Mouse (Mus musculus) E14TG2a.4 (cell line): ENCODE measurements around the gene Ccser1.

Experiments
- H3K27me3 ChIP-seq: 2 replicates; pipeline ENCODE4 v1.6.1; 2014; ENCODE audit warnings: low read length, control low read depth; ENCODE audit not compliant: insufficient read depth
- H3K36me3 ChIP-seq: 2 replicates; pipeline ENCODE4 v1.6.1; 2014; ENCODE audit warnings: low read length, control low read depth; ENCODE audit not compliant: insufficient read depth
- H3K4me1 ChIP-seq: replicated peaks from 2 replicates; pipeline ENCODE4 v1.6.1; 2014; ENCODE audit warnings: low read depth, low read length, control low read depth
- H3K4me3 ChIP-seq: replicated peaks from 2 replicates; pipeline ENCODE4 v1.5.1; 2014; ENCODE audit warnings: mild to moderate bottlenecking, low read length
- H3K9me3 ChIP-seq: 2 replicates; pipeline ENCODE4 v1.6.1; 2014; ENCODE audit warnings: low read length, control low read depth
- CTCF ChIP-seq: conservative IDR thresholded peaks from 2 replicates; pipeline ENCODE4 v1.5.1; 2014; ENCODE audit warnings: low read length
- NANOG ChIP-seq: IDR thresholded peaks from 2 replicates; pipeline ENCODE4 v1.6.1; 2014; ENCODE audit warnings: borderline replicate concordance, low read length, mixed read lengths
- POU5F1 ChIP-seq: IDR thresholded peaks from 2 replicates; pipeline ENCODE4 v1.6.1; 2014; ENCODE audit warnings: low read length, borderline replicate concordance

Ccser1 gene

GRCm38 (mm10) chr6:62055276-62055675, 875.2 kb downstream of the Ccser1 start:
- H3K4me1 ChIP-seq, result no peaks in the 10 kb centered on the region
- H3K36me3 ChIP-seq, result no peaks in the 10 kb centered on the region
- H3K9me3 ChIP-seq, result no peaks in the 10 kb centered on the region
- no peak overlapping the region for H3K4me3 ChIP-seq
- no peak for TF ChIP-seq NANOG
- TF ChIP-seq CTCF, result no peak
- TF ChIP-seq POU5F1, result no peak
- no peaks in the 10 kb centered on the region for H3K27me3 ChIP-seq

GRCm38 (mm10) chr6:62066363-62067023, 886.4 kb downstream of the Ccser1 start:
- Histone ChIP-seq H3K4me3 (no peak overlapping the region), H3K27me3 (no peaks in the 10 kb centered on the region), H3K36me3 (no peaks in the 10 kb centered on the region), H3K4me1 (no peaks in the 10 kb centered on the region), H3K9me3 (peaks cover 5% of the 10 kb centered on the region; the same call in 1 of the 2 replicates)
- no peak for TF ChIP-seq CTCF
- TF ChIP-seq NANOG, result no peak
- no peak for TF ChIP-seq POU5F1

DNA sequence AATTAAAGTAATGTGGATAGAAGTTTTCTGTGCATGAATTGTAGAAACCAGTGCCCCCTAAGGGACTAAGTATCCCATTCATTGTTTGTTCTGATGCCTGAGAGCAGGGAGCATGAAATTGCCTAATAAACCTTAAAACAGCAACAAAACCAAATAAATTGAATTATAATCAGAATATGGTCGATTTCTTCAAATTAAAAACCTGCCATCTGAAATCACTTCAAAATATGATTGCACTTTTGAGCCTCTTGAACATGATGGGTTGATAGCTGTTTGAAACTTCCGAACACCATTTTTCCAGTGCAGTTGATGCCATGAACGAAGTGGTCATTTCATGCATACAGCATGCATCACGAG, 886.9 kb downstream of the Ccser1 start:
- Histone ChIP-seq H3K9me3 (peaks cover 5% of the 10 kb centered on the region; the same call in 1 of the 2 replicates), H3K4me1 (no peaks in the 10 kb centered on the region), H3K36me3 (no peaks in the 10 kb centered on the region), H3K4me3 (no peak overlapping the region), H3K27me3 (no peaks in the 10 kb centered on the region)
- no peak for TF ChIP-seq POU5F1
- no peak for TF ChIP-seq CTCF
- no peak for TF ChIP-seq NANOG

- no peaks in the 10 kb centered on the region for H3K36me3 ChIP-seq
- no peaks in the 10 kb centered on the region for H3K9me3 ChIP-seq
- no peaks in the 10 kb centered on the region for H3K4me1 ChIP-seq
- no peak overlapping the region for H3K4me3 ChIP-seq
- TF ChIP-seq POU5F1 (no peak), CTCF (no peak), NANOG (no peak)
- no peaks in the 10 kb centered on the region for H3K27me3 ChIP-seq
Observed at GRCm38 (mm10) chr6:62105464-62105863, 925.3 kb downstream of the Ccser1 start.

DNA sequence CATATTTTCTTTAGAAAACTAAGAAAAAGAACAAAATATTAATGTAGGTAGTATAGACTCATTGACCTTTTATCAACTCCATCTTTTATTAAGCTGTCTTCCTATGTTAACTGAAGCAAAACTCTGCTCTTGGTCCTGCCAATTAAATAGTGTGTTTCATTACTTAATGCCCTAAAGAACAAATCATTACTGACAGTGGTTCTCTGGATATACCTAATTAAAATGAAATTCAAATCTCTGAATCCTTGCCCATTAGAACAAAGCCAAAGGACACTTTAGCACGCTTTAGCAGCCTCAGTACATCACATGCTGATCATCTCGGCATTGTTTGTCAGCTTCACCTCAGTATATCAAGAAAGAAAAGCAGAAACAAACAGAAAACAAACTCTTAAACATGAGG, 952.4 kb downstream of the Ccser1 start:
- no peaks in the 10 kb centered on the region for H3K9me3 ChIP-seq

DNA sequence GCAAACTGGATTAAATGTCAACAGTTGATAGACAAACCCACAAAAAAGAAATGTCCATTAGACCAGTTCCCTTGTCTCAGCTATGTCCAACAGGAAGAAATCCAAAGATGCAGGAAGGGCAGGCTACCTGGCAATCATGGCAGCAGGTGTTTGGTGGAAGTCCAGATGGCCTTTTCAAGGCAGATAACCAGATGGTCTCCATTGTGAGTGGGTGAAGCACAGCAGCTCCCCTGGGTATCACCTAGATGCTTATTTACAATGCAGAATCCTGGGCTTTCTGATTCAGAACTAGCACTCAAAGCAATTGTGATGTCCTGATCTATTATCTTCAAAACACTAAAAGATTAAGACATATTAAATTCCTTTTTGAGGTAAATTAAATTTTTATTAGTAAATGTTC, 980.2 kb downstream of the Ccser1 start:
- H3K9me3 ChIP-seq, result no peaks in the 10 kb centered on the region
- H3K4me3 ChIP-seq, result no peak overlapping the region
- TF ChIP-seq CTCF, result no peak
- TF ChIP-seq NANOG, result no peak
- no peak for TF ChIP-seq POU5F1
- no peaks in the 10 kb centered on the region for H3K36me3 ChIP-seq
- no peaks in the 10 kb centered on the region for H3K27me3 ChIP-seq
- 0 out of 2 replicates have a peak, but pooled peaks cover 7% of the 10 kb centered on the region for H3K4me1 ChIP-seq

More for the DNA sequence above, 952.4 kb downstream of the Ccser1 start:
- Histone ChIP-seq H3K4me3 (no peak overlapping the region), H3K36me3 (no peaks in the 10 kb centered on the region), H3K27me3 (no peaks in the 10 kb centered on the region), H3K4me1 (no peaks in the 10 kb centered on the region)
- TF ChIP-seq POU5F1 (no peak), NANOG (no peak), CTCF (no peak)

DNA sequence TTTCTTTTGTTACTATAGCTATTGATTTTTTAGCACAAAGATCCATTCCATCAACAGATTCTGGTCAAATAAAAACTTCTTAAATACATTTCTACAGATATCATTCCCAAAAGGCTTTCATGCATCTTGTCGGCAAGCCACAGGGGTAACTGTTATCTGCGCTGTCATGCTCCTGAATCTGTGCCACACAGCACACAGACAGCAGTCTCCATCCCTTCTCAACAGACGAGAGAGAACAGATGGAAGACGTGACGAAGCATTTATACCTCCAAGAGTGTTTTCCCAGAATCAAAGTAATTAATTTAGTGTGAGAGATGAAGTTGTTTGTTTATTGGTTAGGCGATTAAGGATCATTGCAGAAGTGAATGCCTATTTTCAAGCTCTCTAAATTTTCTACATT, 982.5 kb downstream of the Ccser1 start:
- Histone ChIP-seq H3K4me3 (no peak overlapping the region), H3K36me3 (no peaks in the 10 kb centered on the region), H3K4me1 (0 out of 2 replicates have a peak, but pooled peaks cover 7% of the 10 kb centered on the region), H3K27me3 (no peaks in the 10 kb centered on the region), H3K9me3 (no peaks in the 10 kb centered on the region)
- no peak for TF ChIP-seq CTCF
- no peak for TF ChIP-seq POU5F1
- TF ChIP-seq NANOG, result no peak

GRCm38 (mm10) chr6:62163826-62164225, 983.7 kb downstream of the Ccser1 start:
- TF ChIP-seq CTCF (no peak), POU5F1 (no peak), NANOG (no peak)
- no peaks in the 10 kb centered on the region for H3K36me3 ChIP-seq
- H3K27me3 ChIP-seq, result no peaks in the 10 kb centered on the region
- H3K9me3 ChIP-seq, result no peaks in the 10 kb centered on the region
- H3K4me1 ChIP-seq, result 0 out of 2 replicates have a peak, but pooled peaks cover 7% of the 10 kb centered on the region
- H3K4me3 ChIP-seq, result no peak overlapping the region
